Mouse (Mus musculus): ENCODE results near the gene Myh14. TPM values are rescaled to one million over a fixed set of nuclear protein-coding genes. Genes with fewer than 3 reads are reported as not detected.

Gene Myh14
- polyA plus RNA-seq, 1 experiment from 2014 or later, result 1.3 TPM

- H3K4me3 ChIP-seq (ENCODE audit: low read depth, low read length), result no peak overlapping the region
- no peaks in the 10 kb centered on the region for H3K27me3 ChIP-seq (ENCODE audit: control insufficient read depth, insufficient read depth, low read length)
- H3K27ac ChIP-seq (ENCODE audit: low read depth, low read length), result no peak overlapping the region
- H3K36me3 ChIP-seq (ENCODE audit: control insufficient read depth, insufficient read depth, low read length), result no peaks in the 10 kb centered on the region
- peak; percentile 17 for DNase-seq (ENCODE audit: low spot score, missing footprints)
- 55% methylated on average over 5 of the region's 5 CpGs for WGBS
- ATAC-seq (ENCODE audit: low FRiP score), result no peak
- no peak overlapping the region for H3K4me2 ChIP-seq
- H3K4me1 ChIP-seq (ENCODE audit: control insufficient read depth, insufficient read depth, low read length), result peaks cover 3% of the 10 kb centered on the region; the same call in 1 of the 2 replicates
- no peak overlapping the region for H3K9ac ChIP-seq (ENCODE audit: low read length)
- H3K9me3 ChIP-seq (ENCODE audit: control insufficient read depth, low read length), result peaks cover 2% of the 10 kb centered on the region; the same call in 1 of the 2 replicates
Observed at GRCm38 (mm10) chr7:44576333-44576844, 94.3 kb downstream of the Myh14 start.

DNA sequence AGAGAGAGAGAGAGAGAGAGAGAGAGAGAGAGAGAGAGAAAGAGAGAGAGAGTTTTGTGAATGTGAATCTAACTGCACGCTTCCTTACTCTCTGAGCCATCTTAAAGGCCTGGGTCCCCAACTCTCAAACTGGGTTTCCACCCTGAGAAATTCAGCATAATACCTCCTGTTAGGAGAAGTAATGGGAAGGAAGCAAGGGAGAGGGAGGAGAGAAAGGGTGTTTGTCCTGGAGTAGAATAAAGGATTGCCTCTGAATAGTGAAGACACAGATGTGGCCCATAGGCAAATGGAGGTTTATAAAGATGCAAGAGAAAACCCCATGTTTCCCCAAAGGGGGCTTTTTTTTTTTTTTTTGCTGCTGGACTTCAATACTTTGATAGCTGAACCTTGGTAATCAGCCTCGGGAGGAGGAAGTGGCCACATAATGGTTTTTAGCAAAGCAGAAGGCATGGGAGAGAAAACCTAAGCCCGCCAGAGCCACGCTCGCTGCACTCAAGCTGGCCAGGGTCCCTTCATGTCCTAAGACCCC is 97.6 kb downstream of the Myh14 start:
- Histone ChIP-seq H3K4me2 (no peak overlapping the region), H3K4me3 (ENCODE audit: low read depth, low read length) (no peak overlapping the region), H3K27ac (ENCODE audit: low read depth, low read length) (no peak overlapping the region), H3K9me3 (ENCODE audit: control insufficient read depth, low read length) (no peaks in the 10 kb centered on the region), H3K27me3 (ENCODE audit: control insufficient read depth, insufficient read depth, low read length) (no peaks in the 10 kb centered on the region), H3K4me1 (ENCODE audit: control insufficient read depth, insufficient read depth, low read length) (peaks cover 3% of the 10 kb centered on the region; the same call in 1 of the 2 replicates), H3K9ac (ENCODE audit: low read length) (no peak overlapping the region), H3K36me3 (ENCODE audit: control insufficient read depth, insufficient read depth, low read length) (no peaks in the 10 kb centered on the region)
- DNase-seq (ENCODE audit: low spot score, missing footprints) (peak; percentile 39), ATAC-seq (ENCODE audit: low FRiP score) (no peak)
- 80% methylated on average over 5 of the region's 5 CpGs for WGBS

DNA sequence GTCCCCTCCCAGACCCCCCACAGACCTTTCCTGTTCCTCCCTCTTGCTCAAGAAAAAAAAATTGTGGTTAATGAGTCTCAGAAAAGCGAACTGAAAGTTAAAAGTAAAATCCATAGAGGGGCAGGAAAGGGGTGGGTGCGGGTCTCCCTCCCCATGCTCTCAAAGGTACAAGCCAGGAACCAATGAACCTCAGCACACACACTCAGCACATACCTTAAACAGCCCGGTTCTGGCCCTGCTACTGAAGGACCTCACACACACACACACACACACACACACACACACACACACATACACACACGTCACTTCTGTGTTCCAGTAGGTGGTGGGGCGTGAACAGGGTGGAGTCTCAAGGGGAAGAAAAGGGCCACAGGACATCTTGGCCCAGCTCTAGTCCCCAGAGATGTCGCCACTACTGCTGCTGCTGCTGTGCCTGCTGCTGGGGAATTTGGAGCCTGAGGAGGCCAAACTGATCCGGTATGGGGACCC is 98.4 kb downstream of the Myh14 start, which contains the start of gene Napsa:
TSS of gene Napsa (plus strand) at position 168 of the 489 bp plus-strand sequence.
- no peak within 1 kb of the TSS for H3K4me3 ChIP-seq (ENCODE audit: low read depth, low read length)
- WGBS, result 33% methylated on average over 7 of the region's 7 CpGs
- H3K36me3 ChIP-seq (ENCODE audit: control insufficient read depth, insufficient read depth, low read length), result no peaks in the 10 kb centered on the region
- DNase-seq (ENCODE audit: low spot score, missing footprints), result peak; percentile 80
- no peak for ATAC-seq (ENCODE audit: low FRiP score)
- H3K27me3 ChIP-seq (ENCODE audit: control insufficient read depth, insufficient read depth, low read length), result no peaks in the 10 kb centered on the region
- no peak within 1 kb of the TSS for H3K4me2 ChIP-seq
- peaks cover 3% of the 10 kb centered on the region; the same call in 1 of the 2 replicates for H3K4me1 ChIP-seq (ENCODE audit: control insufficient read depth, insufficient read depth, low read length)
- no peak within 1 kb of the TSS for H3K9ac ChIP-seq (ENCODE audit: low read length)
- H3K27ac ChIP-seq (ENCODE audit: low read depth, low read length), result no peak within 1 kb of the TSS
- H3K9me3 ChIP-seq (ENCODE audit: control insufficient read depth, low read length), result no peaks in the 10 kb centered on the region

GRCm38 (mm10) chr7:44571811-44572210 is 98.8 kb downstream of the Myh14 start:
- Histone ChIP-seq H3K4me1 (ENCODE audit: control insufficient read depth, insufficient read depth, low read length) (peaks cover 3% of the 10 kb centered on the region; the same call in 1 of the 2 replicates), H3K9ac (ENCODE audit: low read length) (no peak overlapping the region), H3K27ac (ENCODE audit: low read depth, low read length) (no peak overlapping the region), H3K4me3 (ENCODE audit: low read depth, low read length) (no peak overlapping the region), H3K27me3 (ENCODE audit: control insufficient read depth, insufficient read depth, low read length) (no peaks in the 10 kb centered on the region), H3K9me3 (ENCODE audit: control insufficient read depth, low read length) (no peaks in the 10 kb centered on the region), H3K4me2 (no peak overlapping the region), H3K36me3 (ENCODE audit: control insufficient read depth, insufficient read depth, low read length) (no peaks in the 10 kb centered on the region)
- 39% methylated on average over 4 of the region's 4 CpGs for WGBS
- ATAC-seq (ENCODE audit: low FRiP score) (no peak), DNase-seq (ENCODE audit: low spot score, missing footprints) (peak; percentile 51)

DNA sequence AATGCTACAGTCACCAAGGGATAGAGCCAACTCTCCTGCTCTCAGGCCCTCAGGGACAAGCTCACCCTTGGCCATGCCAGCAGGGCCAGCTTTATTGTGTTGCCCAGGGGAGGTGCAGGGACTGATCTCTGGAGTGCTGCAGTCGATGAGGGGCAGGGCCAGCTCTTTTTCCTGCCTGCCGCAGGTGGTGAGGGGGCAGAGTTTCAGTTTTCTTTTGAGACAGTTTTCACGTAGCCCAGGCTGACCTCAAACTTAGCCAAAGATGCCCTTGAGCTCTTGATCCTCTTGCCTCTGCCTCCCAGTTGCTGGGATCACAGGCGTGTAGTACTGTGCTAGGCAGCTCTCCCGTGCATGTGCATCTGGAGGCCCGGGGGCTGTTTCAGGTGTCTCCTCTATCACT is 99.7 kb downstream of the Myh14 start:
- peaks cover 3% of the 10 kb centered on the region; the same call in 1 of the 2 replicates for H3K4me1 ChIP-seq (ENCODE audit: control insufficient read depth, insufficient read depth, low read length)
- no peak overlapping the region for H3K4me2 ChIP-seq
- no peak overlapping the region for H3K4me3 ChIP-seq (ENCODE audit: low read depth, low read length)
- no peaks in the 10 kb centered on the region for H3K36me3 ChIP-seq (ENCODE audit: control insufficient read depth, insufficient read depth, low read length)
- ATAC-seq (ENCODE audit: low FRiP score) (no peak), DNase-seq (ENCODE audit: low spot score, missing footprints) (peak; percentile 39)
- no peaks in the 10 kb centered on the region for H3K27me3 ChIP-seq (ENCODE audit: control insufficient read depth, insufficient read depth, low read length)
- H3K9me3 ChIP-seq (ENCODE audit: control insufficient read depth, low read length), result no peaks in the 10 kb centered on the region
- no peak overlapping the region for H3K9ac ChIP-seq (ENCODE audit: low read length)
- WGBS, result 83% methylated on average over 6 of the region's 6 CpGs
- no peak overlapping the region for H3K27ac ChIP-seq (ENCODE audit: low read depth, low read length)

DNA sequence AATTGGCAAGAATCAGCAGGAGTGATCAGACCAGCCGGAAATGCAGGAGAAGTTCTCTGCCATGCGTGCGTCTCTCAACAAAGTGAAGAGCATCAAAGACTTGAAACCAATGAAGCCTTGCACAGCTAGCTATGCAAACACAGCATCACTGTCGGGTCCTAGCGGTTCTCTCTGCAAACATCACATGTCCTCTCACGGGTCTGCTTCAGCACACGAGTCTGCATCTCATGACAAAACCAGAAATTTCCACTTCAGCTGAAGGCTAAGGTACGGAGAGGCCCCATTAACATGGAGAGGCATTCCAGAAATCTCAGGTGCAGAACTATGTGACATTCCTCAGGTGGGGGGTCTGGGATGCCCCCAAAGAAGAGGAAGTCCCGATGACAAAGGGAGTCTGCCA is 101.8 kb downstream of the Myh14 start:
- 82% methylated on average over 9 of the region's 9 CpGs for WGBS
- ATAC-seq (ENCODE audit: low FRiP score) (no peak), DNase-seq (ENCODE audit: low spot score, missing footprints) (peak; percentile 66)
- H3K27ac ChIP-seq (ENCODE audit: low read depth, low read length), result no peak overlapping the region
- no peaks in the 10 kb centered on the region for H3K36me3 ChIP-seq (ENCODE audit: control insufficient read depth, insufficient read depth, low read length)
- H3K9me3 ChIP-seq (ENCODE audit: control insufficient read depth, low read length), result no peaks in the 10 kb centered on the region
- peaks cover 3% of the 10 kb centered on the region; the same call in 1 of the 2 replicates for H3K4me1 ChIP-seq (ENCODE audit: control insufficient read depth, insufficient read depth, low read length)
- H3K9ac ChIP-seq (ENCODE audit: low read length), result no peak overlapping the region
- no peak overlapping the region for H3K4me2 ChIP-seq
- no peaks in the 10 kb centered on the region for H3K27me3 ChIP-seq (ENCODE audit: control insufficient read depth, insufficient read depth, low read length)
- no peak overlapping the region for H3K4me3 ChIP-seq (ENCODE audit: low read depth, low read length)

DNA sequence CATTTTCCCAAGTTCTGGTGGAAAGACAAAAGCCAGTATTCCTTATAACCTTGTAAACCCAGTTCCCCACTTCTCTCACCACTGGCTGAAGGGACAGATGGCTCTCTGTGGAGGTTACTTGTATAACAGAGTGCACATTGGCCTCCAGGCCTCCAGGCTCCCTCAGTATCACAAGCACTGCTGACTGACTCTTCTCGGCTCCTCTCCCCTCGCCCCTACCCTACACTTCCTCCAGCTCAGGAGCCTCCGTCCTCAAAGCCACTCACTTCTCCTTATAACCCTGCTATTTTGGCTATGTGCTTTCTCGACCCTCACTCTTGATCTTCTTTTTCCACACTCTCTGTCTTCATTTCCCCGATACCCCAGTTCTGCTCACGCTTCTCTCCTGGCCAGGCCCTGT is 105.2 kb downstream of the Myh14 start:
- DNase-seq (ENCODE audit: low spot score, missing footprints), result no peak
- H3K4me2 ChIP-seq, result no peak overlapping the region
- H3K9me3 ChIP-seq (ENCODE audit: control insufficient read depth, low read length), result no peaks in the 10 kb centered on the region
- H3K4me3 ChIP-seq (ENCODE audit: low read depth, low read length), result no peak overlapping the region
- no peaks in the 10 kb centered on the region for H3K27me3 ChIP-seq (ENCODE audit: control insufficient read depth, insufficient read depth, low read length)
- WGBS, result 74% methylated on average over 6 of the region's 6 CpGs
- H3K36me3 ChIP-seq (ENCODE audit: control insufficient read depth, insufficient read depth, low read length), result no peaks in the 10 kb centered on the region
- ATAC-seq (ENCODE audit: low FRiP score), result no peak
- H3K27ac ChIP-seq (ENCODE audit: low read depth, low read length), result no peak overlapping the region
- no peaks in the 10 kb centered on the region for H3K4me1 ChIP-seq (ENCODE audit: control insufficient read depth, insufficient read depth, low read length)
- H3K9ac ChIP-seq (ENCODE audit: low read length), result no peak overlapping the region

DNA sequence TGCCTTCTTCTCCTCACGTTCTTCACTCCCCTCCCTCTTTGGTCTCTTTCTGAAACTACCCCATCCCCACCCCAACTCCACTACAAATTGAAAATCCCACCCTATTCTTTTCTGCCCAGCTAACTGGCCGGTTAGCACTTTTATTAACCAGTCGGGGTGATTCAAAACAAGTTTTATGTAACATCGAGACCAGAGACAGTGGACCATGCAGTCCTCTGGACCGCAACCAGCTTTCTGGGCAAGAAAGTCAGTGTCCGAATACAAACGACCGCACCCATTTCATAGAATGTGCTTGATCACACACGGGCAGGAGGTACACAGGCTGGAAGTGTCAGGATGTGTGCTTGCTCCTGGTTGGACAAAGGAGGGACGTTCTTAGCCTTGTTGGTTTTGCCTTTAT is 106.2 kb downstream of the Myh14 start:
- Histone ChIP-seq H3K4me1 (ENCODE audit: control insufficient read depth, insufficient read depth, low read length) (no peaks in the 10 kb centered on the region), H3K36me3 (ENCODE audit: control insufficient read depth, insufficient read depth, low read length) (no peaks in the 10 kb centered on the region), H3K9ac (ENCODE audit: low read length) (no peak overlapping the region), H3K9me3 (ENCODE audit: control insufficient read depth, low read length) (no peaks in the 10 kb centered on the region), H3K27ac (ENCODE audit: low read depth, low read length) (no peak overlapping the region), H3K4me3 (ENCODE audit: low read depth, low read length) (no peak overlapping the region), H3K27me3 (ENCODE audit: control insufficient read depth, insufficient read depth, low read length) (no peaks in the 10 kb centered on the region), H3K4me2 (no peak overlapping the region)
- 84% methylated on average over 10 of the region's 10 CpGs for WGBS
- ATAC-seq (ENCODE audit: low FRiP score) (no peak), DNase-seq (ENCODE audit: low spot score, missing footprints) (no peak)

DNA sequence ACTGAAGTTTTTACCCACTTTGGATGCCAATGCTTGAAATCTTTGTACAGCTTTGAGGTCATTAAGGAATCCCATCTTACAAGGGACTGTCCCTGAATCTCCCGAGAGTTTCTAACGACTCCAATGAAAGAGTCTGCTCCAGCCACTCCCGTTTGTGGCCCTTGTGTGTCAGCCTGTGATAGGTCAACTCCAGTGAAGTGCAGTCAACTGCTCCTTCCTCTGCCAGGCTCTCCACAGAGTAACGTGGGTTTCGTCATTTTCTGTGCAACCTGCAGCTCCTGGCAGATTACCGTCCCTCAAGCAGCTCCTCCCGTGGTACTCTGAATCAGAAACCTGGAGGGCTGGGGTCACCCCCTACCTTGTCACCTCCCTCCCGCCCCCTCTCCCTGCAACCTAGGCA is 107.4 kb downstream of the Myh14 start:
- H3K4me3 ChIP-seq (ENCODE audit: low read depth, low read length), result no peak overlapping the region
- peak; percentile 41 for DNase-seq (ENCODE audit: low spot score, missing footprints)
- no peak for ATAC-seq (ENCODE audit: low FRiP score)
- no peaks in the 10 kb centered on the region for H3K36me3 ChIP-seq (ENCODE audit: control insufficient read depth, insufficient read depth, low read length)
- H3K4me2 ChIP-seq, result no peak overlapping the region
- no peaks in the 10 kb centered on the region for H3K4me1 ChIP-seq (ENCODE audit: control insufficient read depth, insufficient read depth, low read length)
- no peak overlapping the region for H3K27ac ChIP-seq (ENCODE audit: low read depth, low read length)
- H3K9me3 ChIP-seq (ENCODE audit: control insufficient read depth, low read length), result no peaks in the 10 kb centered on the region
- no peak overlapping the region for H3K9ac ChIP-seq (ENCODE audit: low read length)
- no peaks in the 10 kb centered on the region for H3K27me3 ChIP-seq (ENCODE audit: control insufficient read depth, insufficient read depth, low read length)
- 53% methylated on average over 8 of the region's 8 CpGs for WGBS
